Mouse (Mus musculus): ENCODE measurements around the gene Rin1.
A peak's percentile ranks its signal among the peaks of the same experiment; 100 is the strongest.
"Not testable (repeated sequence)": the region's sequence is repeated elsewhere in the genome, so short reads cannot be mapped to it uniquely, and the experiment has no call there.

Rin1 gene

DNA sequence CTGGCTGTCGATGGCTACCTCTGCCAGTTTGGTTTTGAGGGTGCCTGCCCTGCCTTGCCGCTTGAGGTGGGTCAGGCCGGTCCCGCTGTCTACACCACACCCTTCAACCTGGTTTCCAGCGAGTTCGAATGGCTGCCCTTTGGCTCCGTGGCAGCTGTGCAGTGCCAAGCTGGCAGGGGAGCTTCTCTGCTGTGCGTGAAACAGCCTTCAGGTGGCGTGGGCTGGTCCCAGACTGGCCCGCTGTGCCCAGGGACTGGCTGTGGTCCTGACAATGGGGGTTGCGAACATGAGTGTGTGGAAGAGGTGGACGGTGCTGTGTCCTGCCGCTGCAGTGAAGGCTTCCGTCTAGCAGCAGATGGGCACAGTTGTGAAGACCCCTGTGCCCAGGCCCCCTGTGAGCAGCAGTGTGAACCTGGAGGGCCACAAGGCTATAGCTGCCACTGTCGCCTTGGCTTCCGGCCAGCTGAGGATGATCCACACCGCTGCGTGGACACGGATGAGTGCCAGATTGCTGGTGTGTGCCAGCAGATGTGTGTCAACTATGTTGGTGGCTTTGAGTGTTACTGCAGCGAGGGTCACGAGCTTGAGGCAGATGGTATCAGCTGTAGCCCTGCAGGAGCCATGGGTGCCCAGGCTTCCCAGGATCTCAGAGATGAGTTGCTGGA, 18.4 kb downstream of the Rin1 start:
- DNase-seq (ENCODE audit: low spot score), result no peak

DNA sequence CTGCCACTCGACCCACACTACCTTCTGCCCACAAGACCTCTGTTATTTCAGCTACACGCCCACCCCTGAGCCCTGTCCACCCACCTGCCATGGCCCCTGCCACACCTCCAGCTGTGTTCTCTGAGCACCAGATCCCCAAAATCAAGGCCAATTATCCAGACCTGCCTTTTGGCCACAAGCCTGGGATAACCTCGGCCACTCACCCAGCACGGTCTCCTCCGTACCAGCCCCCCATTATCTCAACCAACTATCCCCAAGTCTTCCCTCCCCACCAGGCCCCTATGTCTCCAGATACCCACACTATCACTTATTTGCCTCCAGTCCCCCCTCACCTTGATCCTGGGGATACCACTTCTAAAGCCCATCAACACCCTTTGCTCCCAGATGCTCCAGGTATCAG, 19.2 kb downstream of the Rin1 start:
- DNase-seq (ENCODE audit: low spot score), result no peak

DNA sequence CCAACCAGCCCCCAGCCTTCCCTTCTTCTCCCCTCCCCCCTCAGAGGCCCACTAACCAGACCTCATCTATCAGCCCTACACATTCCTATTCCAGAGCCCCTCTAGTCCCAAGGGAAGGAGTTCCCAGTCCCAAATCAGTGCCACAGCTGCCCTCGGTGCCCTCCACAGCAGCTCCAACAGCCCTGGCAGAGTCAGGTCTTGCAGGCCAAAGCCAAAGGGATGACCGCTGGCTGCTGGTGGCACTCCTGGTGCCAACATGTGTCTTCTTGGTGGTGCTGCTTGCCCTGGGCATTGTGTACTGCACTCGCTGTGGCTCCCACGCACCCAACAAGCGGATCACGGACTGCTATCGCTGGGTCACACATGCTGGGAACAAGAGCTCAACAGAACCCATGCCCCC, 19.7 kb downstream of the Rin1 start:
- DNase-seq (ENCODE audit: low spot score), result no peak

DNA sequence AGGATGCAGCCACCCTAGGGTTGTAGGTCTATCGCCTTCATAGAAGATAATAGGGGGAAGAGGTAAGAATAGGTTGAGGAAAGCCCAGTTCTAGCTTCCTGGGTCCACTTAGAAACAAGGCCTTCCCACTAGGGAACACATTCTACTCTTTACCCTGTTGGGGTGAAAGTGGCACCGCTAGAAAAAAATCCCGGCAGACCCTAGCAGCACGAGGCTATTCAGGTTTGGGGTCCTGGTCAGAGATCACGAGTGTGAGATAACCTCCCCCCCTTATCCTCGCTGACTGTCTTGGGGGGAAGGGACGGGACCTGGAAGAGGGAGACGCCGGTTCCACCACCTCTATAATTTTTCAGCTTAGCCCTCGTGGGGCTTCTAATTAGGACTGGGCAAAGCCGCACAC, 20.8 kb downstream of the Rin1 start:
- no peak for DNase-seq (ENCODE audit: low spot score)

DNA sequence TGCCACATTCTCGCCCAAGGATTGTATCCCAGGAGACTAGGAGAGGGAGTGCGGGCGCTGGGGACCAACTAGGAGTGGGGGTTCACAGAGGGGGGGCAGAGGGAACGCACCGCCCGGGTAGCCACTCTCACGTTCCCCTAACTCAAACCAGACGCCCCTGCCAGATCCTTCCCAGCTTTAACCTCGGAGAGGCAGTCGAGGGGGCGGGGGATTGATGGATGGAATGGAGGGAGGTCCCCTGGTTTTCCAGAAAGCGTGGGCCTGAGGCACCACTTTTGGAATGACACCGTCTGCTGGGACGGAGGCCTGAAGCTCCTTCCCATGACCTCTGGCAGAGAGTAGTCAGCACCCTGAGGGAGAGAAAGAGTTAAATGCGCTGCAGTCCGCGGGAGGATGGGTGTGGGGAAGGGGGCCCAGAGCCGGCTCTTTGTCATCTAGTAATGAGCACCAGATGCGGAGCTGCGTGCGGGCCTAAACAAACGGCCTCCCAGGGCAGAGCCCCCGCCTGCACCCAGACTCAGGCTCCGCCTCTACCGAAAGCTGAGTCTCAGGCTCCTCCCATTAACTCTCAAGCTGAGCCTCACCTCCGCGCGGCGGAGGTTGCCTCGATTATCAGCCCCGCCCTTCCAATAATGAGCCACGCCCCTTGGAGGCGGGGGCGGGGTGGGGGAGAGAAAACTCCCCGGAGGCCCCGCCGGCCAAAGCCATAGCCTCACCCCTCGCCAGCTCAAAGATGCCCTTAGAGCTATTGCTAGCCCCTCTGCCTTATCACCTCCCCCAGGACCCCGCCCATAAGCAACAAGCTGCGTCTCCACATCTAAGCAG, 21.5 kb downstream of the Rin1 start:
- DNase-seq (ENCODE audit: low spot score), result peak; percentile 91

DNA sequence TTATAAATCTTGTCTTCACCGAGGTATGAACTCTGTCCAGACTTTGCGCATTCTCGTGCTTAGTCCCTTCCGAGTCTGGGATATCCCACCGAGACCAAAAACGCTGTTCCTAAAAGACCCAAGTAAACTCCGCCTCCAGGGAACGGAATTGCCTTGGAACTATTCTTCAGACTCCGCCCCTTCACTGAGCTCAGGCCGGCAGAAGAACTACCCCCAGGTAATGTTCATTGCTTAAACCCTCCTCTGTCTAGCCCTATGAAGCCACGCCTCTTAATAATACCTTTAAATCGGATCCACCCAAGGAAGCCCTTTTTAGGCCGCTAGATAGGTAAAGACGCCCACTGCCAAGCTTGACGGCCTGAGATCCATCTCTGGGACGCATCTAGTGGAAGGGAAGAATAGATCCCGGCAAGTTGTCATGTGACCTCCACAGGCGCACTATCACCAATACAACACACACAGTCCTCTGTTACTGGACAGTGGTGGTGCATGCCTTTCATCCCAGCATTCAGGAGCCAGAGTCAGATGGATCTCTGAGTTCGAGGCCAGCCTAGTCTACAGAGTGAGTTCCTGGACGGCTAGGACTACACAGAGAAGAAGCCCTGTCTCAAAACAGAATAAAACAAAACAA, 22.2 kb downstream of the Rin1 start:
- DNase-seq (ENCODE audit: low spot score), result peak; percentile 49

DNA sequence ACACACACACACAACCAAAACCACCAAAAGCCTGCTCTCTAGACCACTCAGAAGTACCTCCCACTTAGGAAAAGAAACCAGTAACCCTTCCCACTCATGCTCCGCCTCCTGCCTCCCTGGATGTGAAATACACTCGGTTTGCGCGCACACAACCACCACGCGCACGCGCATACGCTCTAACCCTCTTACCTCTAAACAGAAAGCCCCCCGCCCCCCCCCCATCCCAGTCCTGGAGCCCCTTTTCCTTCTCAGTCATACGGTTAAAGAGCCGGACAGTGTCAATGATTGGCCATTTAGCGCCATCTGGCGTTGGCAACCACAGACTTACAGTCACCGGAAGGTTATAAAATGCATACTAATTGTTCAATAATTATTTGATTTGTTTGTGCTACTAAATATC, 22.7 kb downstream of the Rin1 start:
- DNase-seq (ENCODE audit: low spot score), result peak; percentile 75

DNA sequence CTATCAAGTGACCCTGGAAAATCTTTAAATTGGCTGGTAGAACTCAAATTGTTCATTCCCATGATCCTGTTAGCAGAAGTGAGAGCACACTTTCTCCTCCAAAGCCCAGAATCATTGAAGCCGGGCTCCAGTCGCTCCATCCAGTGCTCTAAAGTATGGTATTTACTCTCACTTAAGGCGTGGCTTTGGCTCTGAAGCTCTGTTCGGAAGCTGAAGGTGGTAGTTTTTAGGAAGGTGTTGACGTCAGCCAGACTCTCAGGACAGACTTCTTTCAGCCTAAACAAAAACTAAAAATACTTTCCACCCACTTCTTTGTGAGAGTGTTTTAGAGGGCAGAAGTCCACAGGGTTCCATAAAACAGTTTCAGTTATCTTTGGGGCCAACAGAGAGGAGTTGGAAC, 23.2 kb downstream of the Rin1 start:
- no peak for DNase-seq (ENCODE audit: low spot score)

DNA sequence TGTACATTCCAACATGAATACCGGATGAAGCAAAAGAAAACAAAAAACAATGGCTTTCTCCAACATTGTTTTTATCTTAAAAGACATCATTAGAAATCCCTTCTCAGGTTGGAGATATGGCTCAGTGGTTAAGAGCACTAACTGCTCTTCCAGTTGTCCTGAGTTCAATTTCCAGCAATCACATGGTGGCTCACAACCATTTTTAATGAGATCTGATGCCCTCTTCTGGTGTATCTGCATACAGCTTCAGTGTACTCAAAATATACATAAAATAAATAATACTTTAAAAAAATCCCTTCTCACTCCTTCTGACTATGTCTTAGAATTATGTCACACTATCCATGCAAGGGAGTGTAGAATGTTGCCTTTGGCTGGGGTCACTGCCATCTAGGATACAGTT, 29.0 kb downstream of the Rin1 start:
- no peak for DNase-seq (ENCODE audit: low spot score)

DNA sequence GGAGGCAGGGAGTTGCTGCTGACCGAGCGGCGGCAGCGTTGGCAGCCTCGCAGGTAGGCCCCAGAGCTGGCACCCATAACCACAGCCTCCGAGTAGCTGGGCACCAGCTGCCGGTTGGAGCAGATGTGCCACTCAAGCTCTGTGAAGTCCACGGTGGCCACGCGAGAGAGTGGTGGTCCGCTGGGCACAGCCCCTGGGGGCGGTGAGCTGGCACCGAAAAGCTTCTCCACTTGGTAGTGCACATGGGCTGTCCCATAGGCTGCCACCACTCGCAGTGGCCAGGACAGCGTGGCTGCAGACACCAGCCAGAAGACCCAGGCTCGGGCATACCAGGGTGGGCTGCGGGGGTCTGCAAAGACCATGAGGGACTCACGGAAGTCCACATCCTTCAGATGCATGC, 31.7 kb downstream of the Rin1 start:
- no peak for DNase-seq (ENCODE audit: low spot score)

DNA sequence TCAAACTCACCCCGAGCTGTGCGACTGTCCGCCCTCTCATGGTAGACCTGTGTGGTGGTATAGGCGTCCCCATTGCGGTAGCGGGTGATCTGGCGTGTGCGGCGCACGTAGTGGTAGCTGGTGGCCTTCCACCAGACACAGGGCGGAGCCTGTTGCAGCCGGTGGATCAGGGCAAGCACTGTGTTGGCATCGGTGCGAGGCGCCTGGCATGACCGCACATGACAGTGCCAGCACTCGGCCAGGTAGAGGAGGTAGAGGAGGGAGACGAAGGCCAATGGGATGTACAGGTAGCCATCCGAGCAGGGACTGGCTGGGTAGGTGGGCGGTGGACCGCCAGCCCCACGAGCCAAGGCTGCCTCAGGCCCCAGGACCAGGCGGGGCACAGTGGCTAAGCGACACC, 32.3 kb downstream of the Rin1 start:
- no peak for DNase-seq (ENCODE audit: low spot score)

DNA sequence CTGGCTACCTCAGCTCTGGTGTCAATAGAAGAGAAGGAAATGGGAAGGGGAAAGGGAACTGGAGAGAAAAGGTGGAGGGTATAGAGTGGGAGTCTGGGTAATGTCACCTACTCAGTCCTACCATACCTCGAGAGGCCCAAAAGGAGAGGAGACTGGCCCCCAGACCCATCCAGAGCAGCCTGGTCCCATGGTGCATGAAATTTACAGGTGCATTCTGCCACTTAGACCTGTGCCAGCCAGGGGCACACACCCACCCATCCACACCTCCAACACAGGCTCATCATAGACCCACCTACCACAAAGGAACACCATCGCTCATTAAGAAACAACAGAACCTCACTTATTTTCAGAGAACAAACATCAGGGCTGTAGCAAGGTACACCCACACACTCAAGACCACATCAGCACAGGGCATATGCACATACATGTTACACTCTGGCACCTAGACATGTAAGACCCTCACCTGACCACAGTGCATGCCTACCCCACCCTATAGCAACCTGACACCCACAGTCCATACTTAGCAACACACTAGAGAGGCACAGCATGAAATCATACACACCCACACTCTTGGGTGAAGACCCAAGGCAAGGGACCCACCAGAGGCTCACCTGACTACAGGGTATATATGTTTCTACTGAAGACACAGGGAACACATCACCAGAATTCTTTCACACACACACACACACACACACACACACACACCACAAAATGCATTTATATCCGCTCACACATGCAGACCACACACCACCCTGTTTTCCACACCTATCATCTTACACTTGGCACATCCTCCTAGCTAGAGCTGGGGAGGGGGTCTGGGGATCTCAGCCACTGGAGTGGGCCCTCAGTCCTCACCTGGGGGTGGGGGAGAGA, 33.9 kb downstream of the Rin1 start:
- no peak for DNase-seq (ENCODE audit: low spot score)

DNA sequence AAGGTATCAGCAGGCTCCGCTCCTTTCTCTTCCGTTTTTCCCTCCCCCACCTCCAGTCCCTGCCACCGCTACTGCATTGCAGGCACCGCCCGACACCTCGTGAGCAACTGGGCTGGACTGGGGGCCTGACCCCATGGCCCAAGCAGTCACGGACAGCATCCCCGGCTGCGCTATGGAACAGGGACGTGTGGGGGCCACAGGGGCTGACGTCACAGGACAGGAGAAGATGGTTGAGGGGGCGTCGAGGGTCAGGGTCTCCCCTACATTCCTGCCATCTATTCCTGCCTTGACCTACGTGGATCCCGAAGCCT, 34.5 kb downstream of the Rin1 start:
- no peak for DNase-seq (ENCODE audit: low spot score)

DNA sequence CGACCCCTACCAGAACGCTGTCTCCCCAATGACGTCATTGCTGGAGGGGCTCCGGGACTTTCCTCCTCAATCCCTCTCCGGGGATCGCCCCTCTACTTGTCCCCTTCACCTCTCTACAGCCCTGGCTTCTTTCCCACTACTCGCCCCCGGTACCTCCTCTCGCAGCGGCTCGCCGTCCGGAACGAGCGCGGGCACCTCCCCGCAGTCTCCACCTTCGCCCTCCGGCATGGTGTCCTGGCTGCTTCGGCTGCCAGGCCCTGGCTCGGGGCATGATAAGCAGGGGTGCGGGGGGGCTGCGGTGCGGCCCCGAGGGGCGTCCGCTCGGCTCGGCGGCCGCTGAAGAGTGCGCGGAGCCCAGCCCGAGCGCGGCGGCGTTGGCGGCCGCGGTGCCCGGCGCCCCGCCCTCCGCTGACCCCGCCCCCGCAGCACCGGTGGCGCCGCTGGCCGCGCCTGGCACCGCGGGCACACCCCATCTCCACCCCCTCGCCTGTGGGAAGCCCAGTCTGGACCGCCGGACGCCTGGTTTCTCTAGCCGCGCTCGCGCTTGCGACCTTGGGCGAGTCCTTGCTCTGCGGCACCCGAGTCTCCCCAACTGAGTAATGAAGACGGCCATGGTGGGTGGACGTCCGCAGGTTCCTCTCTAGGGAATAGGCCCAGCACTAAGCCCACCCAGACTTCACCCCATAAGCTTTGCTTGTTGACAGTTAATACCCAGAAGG, 35.0 kb downstream of the Rin1 start, which contains the start of gene Tmem151a:
Tmem151a (minus strand) TSS at position 387 of the 719 bp plus-strand sequence.
- no peak for DNase-seq (ENCODE audit: low spot score)

DNA sequence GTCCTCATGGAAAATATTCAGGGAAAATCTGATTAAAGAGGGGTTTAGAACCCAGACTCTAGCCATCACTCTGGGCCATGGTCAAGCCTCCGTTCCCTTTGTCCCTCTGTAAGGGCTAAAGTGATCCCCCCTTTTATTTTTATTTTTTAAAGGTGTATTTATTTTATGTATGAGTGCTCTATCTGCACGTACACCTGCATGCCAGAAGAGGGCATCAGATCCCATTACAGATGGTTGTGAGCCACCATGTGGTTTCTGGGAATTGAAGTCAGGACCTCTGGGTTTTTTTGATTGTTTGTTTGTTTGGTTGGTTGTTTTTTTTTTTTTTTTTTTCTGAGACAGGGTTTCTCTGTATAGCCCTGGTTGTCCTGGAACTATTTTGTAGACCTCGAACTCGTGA, 36.3 kb downstream of the Rin1 start:
- DNase-seq (ENCODE audit: low spot score), result not testable (repeated sequence)

DNA sequence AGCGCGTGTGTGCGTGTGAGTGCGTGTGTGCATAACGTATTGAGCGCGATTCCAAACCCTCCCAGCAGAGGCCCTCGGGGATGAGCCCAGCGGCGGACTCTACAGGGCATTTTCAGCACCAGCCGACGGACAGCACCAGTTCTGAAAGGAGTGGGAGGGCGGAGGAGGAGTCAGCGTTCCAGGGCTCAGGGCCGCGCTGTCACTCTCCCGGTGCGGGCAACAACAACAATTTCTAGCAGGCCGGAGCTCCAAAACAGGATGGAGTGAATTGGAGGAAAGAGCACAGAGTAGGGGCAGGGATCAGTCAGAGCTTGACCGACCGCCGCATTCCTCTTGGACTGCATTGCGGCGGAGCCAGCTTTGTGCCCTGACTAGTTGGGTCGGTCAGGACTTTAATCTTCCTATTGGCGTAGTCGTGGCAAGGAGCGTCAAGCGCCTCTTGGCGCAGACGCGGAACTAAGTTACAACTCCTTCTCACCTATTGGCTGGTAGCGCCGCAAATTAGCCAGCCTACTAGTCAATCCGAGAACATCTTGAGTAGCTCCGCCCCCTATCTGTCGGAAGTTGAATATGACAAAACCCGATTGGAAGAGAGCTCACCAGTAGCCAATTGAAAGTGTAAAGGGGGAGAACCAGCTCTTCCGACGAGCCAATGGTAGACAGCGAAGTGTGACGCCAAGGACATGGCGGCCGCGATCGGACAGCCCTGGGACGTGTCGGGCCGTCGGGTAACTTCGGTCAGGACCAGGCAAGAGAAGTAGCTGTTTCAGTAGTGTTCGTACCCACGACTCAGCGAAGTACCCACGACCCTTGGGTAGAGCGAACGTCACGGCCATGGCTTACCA, 37.8 kb downstream of the Rin1 start, which contains the start of gene Yif1a:
Yif1a (plus strand) TSS at position 655 of the 845 bp plus-strand sequence.
- peak; percentile 96 for DNase-seq (ENCODE audit: low spot score)

DNA sequence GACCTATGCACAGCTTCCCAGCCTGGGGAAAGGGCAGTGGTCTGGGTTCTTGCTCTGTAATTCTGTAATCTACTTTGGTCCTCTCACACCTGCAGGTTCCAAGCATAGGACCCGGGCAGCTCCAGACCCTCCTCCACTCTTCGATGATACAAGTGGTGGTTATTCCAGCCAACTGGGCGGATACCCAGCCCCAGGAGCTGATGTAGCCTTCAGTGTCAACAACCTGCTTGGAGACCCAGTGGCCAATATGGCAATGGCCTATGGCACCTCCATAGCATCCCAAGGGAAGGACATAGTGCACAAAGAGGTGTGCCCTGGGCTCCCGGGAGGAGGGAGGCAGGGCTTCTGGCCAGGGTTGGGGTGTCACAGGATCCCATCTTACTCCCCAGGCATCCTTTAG, 39.0 kb downstream of the Rin1 start:
- no peak for DNase-seq (ENCODE audit: low spot score)

DNA sequence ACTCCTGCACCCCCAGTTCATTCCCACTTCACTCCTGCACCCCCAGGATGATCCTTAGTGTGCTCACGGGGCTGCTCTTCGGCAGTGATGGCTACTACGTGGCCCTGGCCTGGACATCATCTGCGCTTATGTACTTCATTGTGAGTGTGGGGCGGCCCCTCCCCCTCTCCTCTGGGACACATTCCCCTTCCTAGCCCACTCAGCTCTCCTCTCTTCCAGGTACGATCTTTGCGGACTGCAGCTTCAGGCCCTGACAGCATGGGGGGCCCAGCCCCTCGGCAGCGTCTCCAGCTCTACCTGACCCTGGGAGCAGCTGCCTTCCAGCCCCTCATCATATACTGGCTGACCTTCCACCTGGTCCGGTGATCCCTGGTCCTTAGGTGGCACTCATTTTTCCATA, 41.8 kb downstream of the Rin1 start:
- DNase-seq (ENCODE audit: low spot score), result no peak

DNA sequence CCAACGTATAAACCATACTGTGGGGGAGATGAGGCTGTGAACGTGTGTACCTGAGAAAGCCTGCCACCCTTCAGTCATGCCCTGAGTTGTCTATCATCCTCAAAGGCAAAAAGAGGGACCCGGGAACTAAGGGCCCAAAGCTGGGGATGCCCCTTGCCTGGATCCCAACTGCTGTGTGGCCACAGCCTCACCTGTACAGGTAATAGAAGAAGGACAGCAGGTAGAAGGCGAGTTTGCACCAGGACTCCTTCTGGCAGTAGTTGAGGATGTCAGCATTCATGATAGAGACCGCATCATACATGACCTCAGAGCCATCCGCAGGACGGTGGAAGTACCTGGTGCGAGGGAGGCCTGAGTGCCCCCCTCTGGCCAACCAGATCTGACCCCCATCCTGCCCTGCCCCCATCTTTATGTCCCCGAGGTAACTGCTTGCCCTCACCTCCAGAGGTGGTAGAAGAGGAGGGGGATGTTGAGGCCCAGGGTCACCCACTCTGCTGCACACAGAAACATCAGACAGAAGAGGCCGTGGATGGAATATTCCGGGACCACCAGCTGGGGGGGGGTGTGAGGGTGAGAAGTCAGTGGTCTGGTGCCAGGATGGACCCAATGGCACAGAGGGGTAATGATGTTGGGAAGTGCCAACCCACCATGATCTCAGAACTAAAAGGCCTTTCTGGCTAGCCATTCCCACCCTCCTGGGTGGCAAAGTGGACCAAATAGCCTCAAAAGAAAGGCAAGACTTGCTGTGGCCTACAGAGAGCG, 43.4 kb downstream of the Rin1 start:
- no peak for DNase-seq (ENCODE audit: low spot score)

DNA sequence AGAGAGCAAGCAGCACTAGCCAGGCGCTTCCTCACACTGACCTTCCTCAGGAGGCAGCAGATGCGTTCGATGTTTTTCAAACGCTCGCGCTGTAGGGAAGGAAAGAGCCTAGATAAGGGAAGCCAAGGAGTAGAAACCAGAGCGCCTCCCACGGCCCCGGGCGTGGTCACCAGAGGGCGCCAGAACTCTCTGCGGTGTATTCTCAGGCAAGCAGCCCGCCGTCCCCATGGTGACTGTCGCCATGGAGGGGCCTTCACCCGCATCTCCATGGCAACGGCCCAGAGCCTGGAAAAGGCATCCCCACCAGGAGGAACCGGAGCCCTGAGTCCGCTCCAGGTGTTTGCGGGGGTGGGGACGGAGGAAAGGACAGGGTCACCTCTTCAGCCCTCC, 44.0 kb downstream of the Rin1 start:
- peak; percentile 90 for DNase-seq (ENCODE audit: low spot score)
